Mouse (Mus musculus): ENCODE data around the gene Nprl3. TPM values are rescaled to one million over a fixed set of nuclear protein-coding genes. Genes with fewer than 3 reads are reported as not detected.
"Not testable (repeated sequence)": the region's sequence is repeated elsewhere in the genome, so short reads cannot be mapped to it uniquely, and the experiment has no call there.

The Nprl3 gene
- polyA plus RNA-seq, 1 experiment from 2014 or later: 50.2 TPM

- Histone ChIP-seq H3K27me3 (ENCODE audit: insufficient read depth, low read length) (no peaks in the 10 kb centered on the region), H3K9me3 (ENCODE audit: low read length) (no peaks in the 10 kb centered on the region), H3K4me3 (ENCODE audit: low read length) (peak within 1 kb of the TSS; percentile 86), H3K4me2 (replicated peaks; ENCODE audit: low read depth, low read length) (peak within 1 kb of the TSS; percentile 81), H3K4me1 (ENCODE audit: insufficient read depth, low read length) (peaks cover 12% of the 10 kb centered on the region), H3K27ac (ENCODE audit: low read length) (no peak within 1 kb of the TSS; the same call in 1 of the 2 replicates), H3K36me3 (ENCODE audit: insufficient read depth, low read length) (peaks cover 23% of the 10 kb centered on the region), H3K9ac (replicated peaks; ENCODE audit: low read length) (peak within 1 kb of the TSS; percentile 83)
- peak; percentile 100 for ATAC-seq (ENCODE audit: low FRiP score, low TSS enrichment)
- WGBS: under 1% methylated on average over 52 of the region's 52 CpGs
These were observed 62.2 kb downstream of the Nprl3 start, which contains the start of gene Snrnp25 for GRCm38 (mm10) chr11:32205058-32205873. Gene Snrnp25 (plus strand): TSS chr11:32205415.

GRCm38 (mm10) chr11:32201922-32202685, 65.4 kb downstream of the Nprl3 start:
- H3K9ac ChIP-seq (replicated peaks; ENCODE audit: low read length): no peak overlapping the region
- no peaks in the 10 kb centered on the region for H3K27me3 ChIP-seq (ENCODE audit: insufficient read depth, low read length)
- no peaks in the 10 kb centered on the region for H3K9me3 ChIP-seq (ENCODE audit: low read length)
- H3K27ac ChIP-seq (ENCODE audit: low read length): no peak overlapping the region
- no peak overlapping the region for H3K4me3 ChIP-seq (ENCODE audit: low read length)
- WGBS: 75% methylated on average over 11 of the region's 11 CpGs
- H3K4me2 ChIP-seq (replicated peaks; ENCODE audit: low read depth, low read length): no peak overlapping the region
- no peak for ATAC-seq (ENCODE audit: low FRiP score, low TSS enrichment)
- H3K4me1 ChIP-seq (ENCODE audit: insufficient read depth, low read length): peaks cover 12% of the 10 kb centered on the region
- H3K36me3 ChIP-seq (ENCODE audit: insufficient read depth, low read length): no peaks in the 10 kb centered on the region

- H3K27me3 ChIP-seq (ENCODE audit: insufficient read depth, low read length); H3K9ac ChIP-seq (replicated peaks; ENCODE audit: low read length); H3K27ac ChIP-seq (ENCODE audit: low read length); ATAC-seq (ENCODE audit: low FRiP score, low TSS enrichment); H3K4me3 ChIP-seq (ENCODE audit: low read length); H3K4me1 ChIP-seq (ENCODE audit: insufficient read depth, low read length); H3K36me3 ChIP-seq (ENCODE audit: insufficient read depth, low read length); H3K9me3 ChIP-seq (ENCODE audit: low read length); H3K4me2 ChIP-seq (replicated peaks; ENCODE audit: low read depth, low read length): not testable (repeated sequence)
- 73% methylated on average over 1 of the region's 1 CpGs for WGBS
These were observed 66.5 kb downstream of the Nprl3 start for GRCm38 (mm10) chr11:32200992-32201391.

GRCm38 (mm10) chr11:32200075-32200601, 67.4 kb downstream of the Nprl3 start, which contains the start of gene Il9r:
Gene Il9r (minus strand): TSS chr11:32200279.
- Histone ChIP-seq H3K4me3 (ENCODE audit: low read length) (no peak within 1 kb of the TSS), H3K4me2 (replicated peaks; ENCODE audit: low read depth, low read length) (no peak within 1 kb of the TSS), H3K4me1 (ENCODE audit: insufficient read depth, low read length) (peaks cover 6% of the 10 kb centered on the region; the same call in 1 of the 2 replicates), H3K27me3 (ENCODE audit: insufficient read depth, low read length) (no peaks in the 10 kb centered on the region), H3K9ac (replicated peaks; ENCODE audit: low read length) (no peak within 1 kb of the TSS), H3K27ac (ENCODE audit: low read length) (no peak within 1 kb of the TSS), H3K36me3 (ENCODE audit: insufficient read depth, low read length) (no peaks in the 10 kb centered on the region), H3K9me3 (ENCODE audit: low read length) (no peaks in the 10 kb centered on the region)
- 64% methylated on average over 10 of the region's 10 CpGs for WGBS
- no peak for ATAC-seq (ENCODE audit: low FRiP score, low TSS enrichment)

GRCm38 (mm10) chr11:32199230-32199629, 68.3 kb downstream of the Nprl3 start:
- Histone ChIP-seq H3K27ac (ENCODE audit: low read length) (no peak overlapping the region), H3K9me3 (ENCODE audit: low read length) (no peaks in the 10 kb centered on the region), H3K4me2 (replicated peaks; ENCODE audit: low read depth, low read length) (no peak overlapping the region), H3K4me3 (ENCODE audit: low read length) (no peak overlapping the region), H3K9ac (replicated peaks; ENCODE audit: low read length) (no peak overlapping the region), H3K36me3 (ENCODE audit: insufficient read depth, low read length) (no peaks in the 10 kb centered on the region), H3K27me3 (ENCODE audit: insufficient read depth, low read length) (no peaks in the 10 kb centered on the region), H3K4me1 (ENCODE audit: insufficient read depth, low read length) (no peaks in the 10 kb centered on the region)
- WGBS: 53% methylated on average over 6 of the region's 6 CpGs
- ATAC-seq (ENCODE audit: low FRiP score, low TSS enrichment): no peak

- 74% methylated on average over 14 of the region's 14 CpGs for WGBS
- no peaks in the 10 kb centered on the region for H3K9me3 ChIP-seq (ENCODE audit: low read length)
- ATAC-seq (ENCODE audit: low FRiP score, low TSS enrichment): no peak
These were observed 69.1 kb downstream of the Nprl3 start for GRCm38 (mm10) chr11:32198256-32198955.

GRCm38 (mm10) chr11:32197766-32198165, 69.7 kb downstream of the Nprl3 start:
- no peak for ATAC-seq (ENCODE audit: low FRiP score, low TSS enrichment)
- H3K4me2 ChIP-seq (replicated peaks; ENCODE audit: low read depth, low read length): no peak overlapping the region
- no peaks in the 10 kb centered on the region for H3K36me3 ChIP-seq (ENCODE audit: insufficient read depth, low read length)
- H3K9me3 ChIP-seq (ENCODE audit: low read length): no peaks in the 10 kb centered on the region
- no peak overlapping the region for H3K27ac ChIP-seq (ENCODE audit: low read length)
- H3K9ac ChIP-seq (replicated peaks; ENCODE audit: low read length): no peak overlapping the region
- H3K27me3 ChIP-seq (ENCODE audit: insufficient read depth, low read length): no peaks in the 10 kb centered on the region
- no peak overlapping the region for H3K4me3 ChIP-seq (ENCODE audit: low read length)
- no peaks in the 10 kb centered on the region for H3K4me1 ChIP-seq (ENCODE audit: insufficient read depth, low read length)
- 25% methylated on average over 3 of the region's 3 CpGs for WGBS

More at GRCm38 (mm10) chr11:32198256-32198955, 69.1 kb downstream of the Nprl3 start:
- Histone ChIP-seq H3K9ac (replicated peaks; ENCODE audit: low read length) (no peak overlapping the region), H3K27ac (ENCODE audit: low read length) (no peak overlapping the region), H3K4me2 (replicated peaks; ENCODE audit: low read depth, low read length) (no peak overlapping the region), H3K27me3 (ENCODE audit: insufficient read depth, low read length) (no peaks in the 10 kb centered on the region), H3K4me3 (ENCODE audit: low read length) (no peak overlapping the region), H3K4me1 (ENCODE audit: insufficient read depth, low read length) (no peaks in the 10 kb centered on the region), H3K36me3 (ENCODE audit: insufficient read depth, low read length) (no peaks in the 10 kb centered on the region)

- Histone ChIP-seq H3K36me3 (ENCODE audit: insufficient read depth, low read length) (no peaks in the 10 kb centered on the region), H3K27me3 (ENCODE audit: insufficient read depth, low read length) (no peaks in the 10 kb centered on the region), H3K4me1 (ENCODE audit: insufficient read depth, low read length) (no peaks in the 10 kb centered on the region), H3K4me3 (ENCODE audit: low read length) (no peak overlapping the region), H3K27ac (ENCODE audit: low read length) (no peak overlapping the region), H3K9ac (replicated peaks; ENCODE audit: low read length) (no peak overlapping the region), H3K9me3 (ENCODE audit: low read length) (no peaks in the 10 kb centered on the region), H3K4me2 (replicated peaks; ENCODE audit: low read depth, low read length) (no peak overlapping the region)
- WGBS: 48% methylated on average over 6 of the region's 6 CpGs
- no peak for ATAC-seq (ENCODE audit: low FRiP score, low TSS enrichment)
These were observed 70.8 kb downstream of the Nprl3 start for GRCm38 (mm10) chr11:32196727-32197126.

- H3K4me2 ChIP-seq (replicated peaks; ENCODE audit: low read depth, low read length): no peak overlapping the region
- no peak for ATAC-seq (ENCODE audit: low FRiP score, low TSS enrichment)
- 44% methylated on average over 11 of the region's 11 CpGs for WGBS
- H3K36me3 ChIP-seq (ENCODE audit: insufficient read depth, low read length): no peaks in the 10 kb centered on the region
- no peak overlapping the region for H3K4me3 ChIP-seq (ENCODE audit: low read length)
- H3K9me3 ChIP-seq (ENCODE audit: low read length): no peaks in the 10 kb centered on the region
- no peaks in the 10 kb centered on the region for H3K4me1 ChIP-seq (ENCODE audit: insufficient read depth, low read length)
- no peak overlapping the region for H3K27ac ChIP-seq (ENCODE audit: low read length)
- H3K9ac ChIP-seq (replicated peaks; ENCODE audit: low read length): no peak overlapping the region
- H3K27me3 ChIP-seq (ENCODE audit: insufficient read depth, low read length): no peaks in the 10 kb centered on the region
These were observed 71.5 kb downstream of the Nprl3 start for GRCm38 (mm10) chr11:32195867-32196540.
